ENCODE assay signal across 8 mouse cellular contexts in the genomic region with DNA sequence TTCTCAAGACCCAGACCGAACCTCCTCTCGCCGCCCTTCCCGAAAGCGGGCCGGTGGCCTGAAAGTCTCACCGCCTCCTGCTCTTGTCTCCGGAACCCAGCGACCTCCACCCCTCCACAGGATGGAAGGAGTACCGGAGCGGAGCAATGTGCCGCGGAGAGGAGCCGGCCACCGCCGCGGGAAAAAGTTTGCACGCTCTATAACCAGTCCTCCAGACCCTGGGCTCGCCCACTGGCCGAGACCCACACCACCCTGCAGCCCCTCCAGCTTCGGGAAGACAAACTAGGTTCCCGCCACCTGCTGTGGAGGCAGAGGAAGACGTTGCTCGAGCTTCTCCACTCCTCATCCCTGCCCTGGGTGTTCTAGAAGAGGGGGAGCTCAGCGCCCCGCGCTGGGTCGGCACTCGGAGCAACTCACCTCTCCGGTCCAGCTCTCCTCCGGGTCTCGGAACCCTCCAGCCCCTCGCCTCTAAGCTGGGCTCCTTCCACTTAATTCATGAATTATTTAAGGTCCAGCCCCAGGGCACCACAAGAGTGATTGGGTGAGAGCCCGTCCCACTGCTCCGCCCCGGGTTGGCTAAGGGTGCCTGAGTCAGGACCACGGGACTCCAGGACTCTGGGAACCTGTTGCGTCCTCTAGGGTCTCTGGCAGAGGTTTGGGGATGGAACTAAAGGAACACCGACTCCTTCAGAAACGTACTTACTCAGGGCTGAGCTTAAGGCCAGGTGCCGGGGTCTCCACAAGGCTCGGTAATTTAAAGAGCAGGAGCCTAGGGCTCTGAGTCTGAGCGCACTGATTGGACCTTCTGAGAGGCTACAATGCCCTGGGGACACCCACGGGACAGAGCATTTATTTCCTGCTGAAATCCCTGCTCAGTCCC. TPM values are rescaled to one million over a fixed set of nuclear protein-coding genes. Genes with fewer than 3 reads are reported as not detected.
A peak's percentile ranks its signal among the peaks of the same experiment; 100 is the strongest.
DNase-seq lines count a peak whose midpoint lies in the region; ATAC-seq and TF ChIP-seq lines count a peak whose summit lies in the region.

Gene Prom1, minus strand, starts transcription at position 802 of the 880 bp plus-strand sequence.

- H3K27me3 ChIP-seq in intestine, embryonic 16.5 days (replicated peaks; ENCODE audit: control insufficient read depth, insufficient read depth, low read length): no peaks in the 10 kb centered on the region
- H3K27me3 ChIP-seq in limb, embryonic 14.5 days (ENCODE audit: control insufficient read depth, insufficient read depth, low read length): no peaks in the 10 kb centered on the region
- no peaks in the 10 kb centered on the region for H3K27me3 ChIP-seq in midbrain, embryonic 15.5 days (replicated peaks)

- peak; percentile 59 for ATAC-seq in intestine, embryonic 16.5 days
- ATAC-seq in limb, embryonic 14.5 days (ENCODE audit: low FRiP score, low read depth): peak; percentile 55; the same call in 1 of the 2 replicates
- peak; percentile 76 for ATAC-seq in midbrain, embryonic 15.5 days (replicated peaks)

- peak within 1 kb of the TSS; percentile 89 for H3K4me2 ChIP-seq in intestine, embryonic 16.5 days (ENCODE audit: low read depth, low read length)
- H3K4me2 ChIP-seq in limb, embryonic 14.5 days (replicated peaks; ENCODE audit: low read depth, low read length, severe bottlenecking): peak within 1 kb of the TSS; percentile 88
- peak within 1 kb of the TSS; percentile 93 for H3K4me2 ChIP-seq in midbrain, embryonic 15.5 days

- H3K9ac ChIP-seq in intestine, embryonic 16.5 days (ENCODE audit: low read depth, low read length): peak within 1 kb of the TSS; percentile 87
- H3K9ac ChIP-seq in limb, embryonic 14.5 days (ENCODE audit: low read depth, low read length, severe bottlenecking): peak within 1 kb of the TSS; percentile 84
- peak within 1 kb of the TSS; percentile 75 for H3K9ac ChIP-seq in midbrain, embryonic 15.5 days

- 2% methylated on average over 44 of the region's 44 CpGs for WGBS in intestine, embryonic 16.5 days
- WGBS in limb, embryonic 14.5 days: 1% methylated on average over 42 of the region's 44 CpGs
- WGBS in midbrain, embryonic 15.5 days: under 1% methylated on average over 44 of the region's 44 CpGs

- DNase-seq in right cerebral cortex, postnatal 10 days (ENCODE audit: low spot score in 2 of 2): peak; percentile 29
- DNase-seq in right cerebral cortex, adult 2 months (ENCODE audit: low spot score in 2 of 2): no peak
- DNase-seq in cerebellum, adult 9-11 months: peak; percentile 72
- peak in 1 of 2 experiments; percentile 4 for DNase-seq in frontal cortex, adult 2 months (ENCODE audit: extremely low spot score in 1 of 2, low spot score in 1 of 2)
- DNase-seq in limb, embryonic 14.5 days (ENCODE audit: low spot score): no peak
- no peak for DNase-seq in natural killer cell, adult 2 months (ENCODE audit: low spot score in 2 of 2)

- peaks cover 21% of the 10 kb centered on the region for H3K4me1 ChIP-seq in intestine, embryonic 16.5 days (ENCODE audit: control insufficient read depth, insufficient read depth, low read length)
- H3K4me1 ChIP-seq in limb, embryonic 14.5 days (ENCODE audit: control insufficient read depth, insufficient read depth, low read length): peaks cover 18% of the 10 kb centered on the region
- H3K4me1 ChIP-seq in midbrain, embryonic 15.5 days: peaks cover 16% of the 10 kb centered on the region

- peak within 1 kb of the TSS; percentile 76 for H3K4me3 ChIP-seq in intestine, embryonic 16.5 days (ENCODE audit: low read length)
- peak within 1 kb of the TSS; percentile 55 for H3K4me3 ChIP-seq in limb, embryonic 14.5 days (replicated peaks; ENCODE audit: low read length)
- peak within 1 kb of the TSS; percentile 73 for H3K4me3 ChIP-seq in midbrain, embryonic 15.5 days

- H3K9me3 ChIP-seq in intestine, embryonic 16.5 days (ENCODE audit: control insufficient read depth, low read length): no peaks in the 10 kb centered on the region; the same call in 1 of the 2 replicates
- H3K9me3 ChIP-seq in limb, embryonic 14.5 days (ENCODE audit: control insufficient read depth, low read length): no peaks in the 10 kb centered on the region
- no peaks in the 10 kb centered on the region for H3K9me3 ChIP-seq in midbrain, embryonic 15.5 days

- no peaks in the 10 kb centered on the region for H3K36me3 ChIP-seq in intestine, embryonic 16.5 days (ENCODE audit: control insufficient read depth, insufficient read depth, low read length)
- no peaks in the 10 kb centered on the region for H3K36me3 ChIP-seq in limb, embryonic 14.5 days (ENCODE audit: control insufficient read depth, insufficient read depth, low read length)
- no peaks in the 10 kb centered on the region for H3K36me3 ChIP-seq in midbrain, embryonic 15.5 days (replicated peaks)

- H3K27ac ChIP-seq in intestine, embryonic 16.5 days (ENCODE audit: low read length): peak within 1 kb of the TSS; percentile 80
- peak within 1 kb of the TSS; percentile 86 for H3K27ac ChIP-seq in limb, embryonic 14.5 days (replicated peaks; ENCODE audit: low read depth, low read length)
- H3K27ac ChIP-seq in midbrain, embryonic 15.5 days: peak within 1 kb of the TSS; percentile 76

- 0 out of 2 replicates have a peak, but pooled peaks have one; percentile 11 for TF ChIP-seq POLR2A in limb, embryonic 14.5 days (IDR thresholded peaks at IDR 0.05; ENCODE audit: borderline replicate concordance, extremely low read depth, insufficient read depth, insufficient read length)

RNA-seq across cellular contexts. Expression of gene Prom1, which starts in this region (rescaled TPM):
- 15.2 and 16.7 TPM in 2 replicates for polyA plus RNA-seq in frontal cortex, adult 2 months (2012; rRNA removed)
- 37.6 and 39.9 TPM in 2 replicates for polyA plus RNA-seq in intestine, embryonic 16.5 days (2015; fragmentation: Nextera tagmentation; extraction: Ambion mirVana)
- polyA plus RNA-seq in limb, embryonic 14.5 days (2012; rRNA removed): 24.9 and 25.7 TPM in 2 replicates
- polyA plus RNA-seq in limb, embryonic 14.5 days (2014; fragmentation: Nextera tagmentation; extraction: Ambion mirVana): 39.8 and 48.0 TPM in 2 replicates
- 30.2 and 32.6 TPM in 2 replicates for polyA plus RNA-seq in midbrain, embryonic 15.5 days (2015; fragmentation: Nextera tagmentation; extraction: Ambion mirVana)

Comparison
In these comparisons a context has a peak if more than half of its experiments do, and no peak if none do; other contexts are left out.
1. DNase-seq: peak in right cerebral cortex, postnatal 10 days (2 of 2) and cerebellum, adult 9-11 months (single experiment); none in right cerebral cortex, adult 2 months (0 of 2), limb, embryonic 14.5 days (single experiment) and natural killer cell, adult 2 months (0 of 2).
2. Peak in every context shown above with its lines, with median percentiles within 50 percentile points of each other: ATAC-seq, H3K27ac ChIP-seq, H3K4me2 ChIP-seq, H3K4me3 ChIP-seq and H3K9ac ChIP-seq.